Mouse (Mus musculus): ENCODE measurements at regions not wholly inside any gene's neighbourhood (a gene's known extent, or its start where the extent isn't known, plus 50 kb on each side); places are given as distances from the start of the nearest gene placed in this dataset.

DNA sequence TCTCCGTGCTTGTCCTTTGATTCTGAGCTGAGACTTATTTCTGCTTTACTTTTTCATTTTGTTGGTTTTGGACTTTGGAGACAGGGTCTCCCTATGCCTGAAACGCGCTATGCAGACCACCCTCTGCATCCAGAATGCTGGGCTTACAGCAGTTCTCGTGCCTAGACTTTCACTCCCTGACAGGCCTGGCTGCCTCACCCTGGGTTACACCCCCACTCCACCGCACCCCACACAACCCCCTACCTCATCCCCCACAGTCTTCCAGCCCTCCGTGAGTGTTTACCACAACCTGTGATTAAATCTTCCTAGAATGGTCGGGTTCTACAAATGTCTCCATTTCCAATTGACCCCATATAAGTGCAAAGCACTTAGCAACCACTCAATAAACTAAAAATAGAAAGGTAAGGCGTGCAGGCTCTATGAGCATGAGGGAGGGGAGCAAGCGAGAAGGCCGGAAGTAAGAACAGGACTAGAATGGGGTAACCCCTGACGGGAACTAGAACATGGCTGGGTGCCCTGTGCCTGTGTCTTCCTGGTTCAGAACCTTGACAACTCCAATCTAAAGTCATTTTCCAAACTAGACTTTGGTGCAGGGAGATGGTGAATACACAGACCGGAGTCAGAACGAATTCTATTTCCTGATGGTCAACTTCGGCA is 131.2 kb upstream of the Lef1 start:
- no peak for DNase-seq (ENCODE audit: low spot score in 2 of 2)

DNA sequence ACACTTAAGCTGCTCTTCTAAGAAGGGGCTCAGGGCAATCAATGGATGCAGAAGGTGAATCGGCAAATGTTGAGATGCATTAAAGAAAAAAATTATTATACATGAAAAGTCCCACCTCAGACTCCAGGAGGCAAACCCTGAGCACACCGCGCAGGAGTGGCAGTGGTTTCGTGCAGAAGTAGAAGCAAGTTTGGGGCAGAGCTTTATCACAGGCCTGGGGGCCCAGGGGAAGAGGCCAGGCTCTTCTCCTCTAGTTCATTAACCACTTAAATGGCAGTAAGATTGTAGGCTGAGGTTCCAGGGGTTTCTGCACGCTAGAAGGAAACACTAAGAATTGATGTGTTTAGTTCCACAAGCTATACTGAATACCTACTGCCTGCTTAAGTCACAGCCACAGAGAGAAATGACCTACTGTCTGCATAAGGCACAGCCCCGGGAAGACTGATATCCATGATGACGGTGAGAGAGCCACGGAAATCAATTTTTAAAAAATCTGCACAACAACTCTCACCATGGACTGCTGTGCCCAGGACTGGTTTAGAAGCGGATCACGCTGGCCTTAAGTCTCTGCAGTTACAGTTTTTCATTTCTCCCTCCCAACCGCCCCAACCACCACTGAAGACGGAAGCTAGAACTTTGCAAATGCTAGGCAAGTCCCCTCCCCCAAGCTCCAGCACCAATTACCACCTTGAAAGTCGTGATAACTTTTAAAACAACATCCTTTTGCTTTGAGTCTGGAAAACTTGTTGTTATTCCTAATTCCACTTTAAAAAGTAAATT is 132.2 kb upstream of the Lef1 start:
- DNase-seq (ENCODE audit: low spot score in 2 of 2), result no peak

DNA sequence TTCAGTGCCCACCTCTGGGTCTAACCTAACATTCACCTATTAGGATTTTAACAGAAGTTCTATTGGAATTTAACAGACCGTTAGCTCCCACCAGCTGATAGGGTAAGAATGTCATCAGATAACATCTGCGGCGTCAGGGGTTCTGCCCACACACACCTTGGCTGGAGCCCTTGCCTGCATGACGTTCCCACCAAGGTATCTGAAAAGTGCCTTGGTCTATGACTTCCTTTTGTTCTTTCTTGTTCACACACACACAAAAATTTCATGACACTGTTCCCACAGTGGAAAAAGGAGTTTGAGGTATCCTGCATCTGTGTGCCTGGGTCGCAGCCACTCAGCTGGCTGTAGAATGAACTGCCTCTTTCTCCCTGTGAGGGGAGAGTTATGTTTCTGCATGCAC is 134.1 kb upstream of the Lef1 start:
- DNase-seq (ENCODE audit: low spot score in 2 of 2), result no peak

- no peak for DNase-seq (ENCODE audit: low spot score in 2 of 2)
These were observed 135.0 kb upstream of the Lef1 start for GRCm38 (mm10) chr3:130975291-130975690.

DNA sequence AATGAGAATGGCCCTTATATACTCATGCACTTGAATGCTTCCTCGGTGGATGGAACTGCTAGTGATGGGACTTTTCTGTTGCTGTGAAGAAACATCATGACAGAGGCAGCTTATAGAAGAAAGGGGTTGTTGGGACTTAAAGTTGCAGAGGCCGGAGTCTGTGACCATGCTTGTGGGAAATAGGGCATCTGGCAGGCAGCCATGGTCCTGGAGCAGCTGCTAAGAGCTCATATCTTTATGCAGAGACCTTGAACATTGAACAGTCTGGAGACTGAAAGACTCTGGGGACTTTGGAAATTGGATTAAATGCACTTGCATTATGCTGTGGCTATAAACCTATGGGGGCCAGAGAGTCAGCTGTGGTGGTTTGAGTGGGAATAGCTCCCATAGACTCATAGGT is 138.1 kb upstream of the Lef1 start:
- DNase-seq (ENCODE audit: low spot score in 2 of 2), result no peak

GRCm38 (mm10) chr3:130965275-130965674 is 145.0 kb upstream of the Lef1 start:
- no peak for DNase-seq (ENCODE audit: low spot score in 2 of 2)

DNA sequence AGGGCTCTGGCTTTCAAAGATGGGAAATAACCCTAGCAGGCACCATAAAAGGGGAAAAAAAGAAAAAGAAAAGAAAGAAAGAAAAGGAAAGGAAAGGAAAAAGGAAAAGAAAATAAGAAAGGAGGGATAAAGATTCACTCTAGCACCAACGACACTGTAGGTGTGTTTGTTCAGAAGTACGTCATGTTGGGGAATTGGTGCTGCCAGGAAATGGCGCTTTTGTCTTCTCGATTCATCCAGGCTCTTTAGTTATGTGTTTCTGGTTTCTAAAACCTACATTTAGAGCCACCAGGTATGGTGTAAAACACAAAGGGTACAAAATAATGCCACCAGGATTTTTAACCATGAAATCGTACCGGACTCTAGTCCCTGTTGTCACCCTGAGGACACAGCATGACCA is 146.2 kb upstream of the Lef1 start:
- no peak for DNase-seq (ENCODE audit: low spot score in 2 of 2)

DNA sequence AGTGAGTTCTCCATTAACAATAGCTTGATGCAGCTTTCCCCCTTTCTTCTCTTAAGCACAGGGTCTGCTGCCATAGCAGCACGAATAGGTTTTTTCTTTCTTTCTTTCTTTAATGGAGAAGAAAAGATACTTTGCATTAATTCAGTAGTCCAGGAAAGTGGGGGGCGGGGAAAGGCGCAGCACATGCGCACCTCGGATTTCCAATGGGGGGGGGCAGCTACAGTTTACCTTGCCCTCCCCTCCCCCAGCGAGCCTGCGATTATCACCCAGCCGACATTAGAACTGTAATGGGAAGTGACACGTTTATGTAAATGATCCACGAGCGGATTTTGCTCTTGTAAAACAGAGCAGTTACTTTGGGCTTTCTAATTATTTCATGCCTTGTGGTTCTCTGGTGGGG is 146.6 kb upstream of the Lef1 start:
- DNase-seq (ENCODE audit: low spot score in 2 of 2), result no peak

DNA sequence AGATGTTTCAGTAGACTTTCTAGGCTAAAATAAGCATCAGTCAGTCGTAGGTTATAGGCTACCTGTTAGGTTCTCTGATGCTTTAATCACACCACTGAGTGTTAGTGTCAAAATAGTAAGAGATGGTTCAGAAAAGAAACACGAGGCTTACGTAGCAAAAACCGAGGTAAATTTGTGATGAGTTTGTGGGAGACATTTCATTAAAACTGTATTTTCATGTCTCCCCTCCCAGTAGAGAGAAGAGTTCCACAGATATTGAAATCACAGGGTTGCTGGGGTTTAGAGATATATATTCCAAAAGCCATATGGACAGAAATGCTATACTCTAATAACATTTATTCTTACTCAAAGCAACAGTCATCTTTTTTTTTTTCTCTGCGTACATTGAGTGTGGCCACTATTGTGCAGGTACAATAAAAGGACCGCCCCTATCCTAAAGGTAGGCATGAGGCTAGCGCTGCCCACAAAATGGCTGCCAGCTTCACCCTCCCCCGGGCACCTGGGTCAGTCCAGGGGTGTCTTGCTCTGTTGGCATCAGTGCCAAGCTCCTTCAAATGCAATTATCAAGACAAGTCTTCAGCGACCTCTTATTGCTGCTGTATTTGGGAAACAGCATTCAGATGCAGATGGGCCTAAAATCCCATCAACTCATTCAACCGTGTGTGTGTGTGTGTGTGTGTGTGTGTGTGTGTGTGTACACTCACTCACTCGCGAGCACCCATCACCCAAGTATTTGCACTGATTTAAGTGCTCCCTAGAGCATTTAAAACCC is 147.4 kb upstream of the Lef1 start:
- DNase-seq (ENCODE audit: low spot score in 2 of 2), result no peak

GRCm38 (mm10) chr3:130962151-130962633 is 148.1 kb upstream of the Lef1 start:
- DNase-seq (ENCODE audit: low spot score in 2 of 2), result no peak

DNA sequence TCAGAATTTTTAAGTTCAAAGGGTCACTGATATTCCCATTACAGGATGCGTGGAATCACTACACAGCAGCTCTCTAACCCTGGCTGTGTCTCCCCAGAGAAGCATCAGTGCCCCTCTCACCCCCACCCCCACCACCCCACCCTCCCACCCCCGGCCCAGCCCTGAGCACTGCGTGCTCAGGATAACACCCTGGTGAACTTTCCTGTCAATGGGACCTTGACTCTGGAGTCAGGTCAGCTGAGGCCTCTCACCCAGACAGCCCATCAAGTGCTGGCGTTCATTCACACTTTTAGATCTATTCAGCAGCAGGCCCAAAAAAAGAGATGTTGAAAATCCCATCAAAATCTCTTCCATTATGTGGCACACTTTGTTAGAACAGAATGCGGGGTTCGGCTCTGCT is 148.6 kb upstream of the Lef1 start:
- no peak for DNase-seq (ENCODE audit: low spot score in 2 of 2)

- DNase-seq (ENCODE audit: low spot score in 2 of 2), result no peak
These were observed 154.3 kb upstream of the Lef1 start for GRCm38 (mm10) chr3:130955958-130956357.

DNA sequence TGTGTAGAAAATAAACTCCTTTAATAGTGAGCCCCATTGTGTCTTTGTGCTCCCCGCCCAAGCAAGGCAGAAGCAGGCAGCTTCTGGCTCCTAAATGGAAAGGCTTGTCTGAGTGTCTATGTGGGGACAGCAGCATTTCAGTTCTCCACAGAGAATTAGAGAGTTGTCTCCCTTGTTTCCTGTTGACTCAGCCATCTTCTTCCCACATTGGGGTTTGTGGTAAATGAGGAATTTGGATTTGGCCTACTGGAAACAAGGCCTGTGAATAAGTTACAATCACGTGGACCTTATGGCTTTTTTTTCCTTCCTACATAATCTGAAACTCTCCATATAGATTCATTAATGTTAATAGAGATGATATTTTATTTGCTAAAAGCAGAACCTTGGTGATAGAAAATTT is 158.9 kb upstream of the Lef1 start:
- no peak for DNase-seq (ENCODE audit: low spot score in 2 of 2)

GRCm38 (mm10) chr3:130950872-130951271 is 159.4 kb upstream of the Lef1 start:
- DNase-seq (ENCODE audit: low spot score in 2 of 2), result no peak

- no peak for DNase-seq (ENCODE audit: low spot score in 2 of 2)
These were observed 162.4 kb upstream of the Lef1 start for GRCm38 (mm10) chr3:130947880-130948279.

DNA sequence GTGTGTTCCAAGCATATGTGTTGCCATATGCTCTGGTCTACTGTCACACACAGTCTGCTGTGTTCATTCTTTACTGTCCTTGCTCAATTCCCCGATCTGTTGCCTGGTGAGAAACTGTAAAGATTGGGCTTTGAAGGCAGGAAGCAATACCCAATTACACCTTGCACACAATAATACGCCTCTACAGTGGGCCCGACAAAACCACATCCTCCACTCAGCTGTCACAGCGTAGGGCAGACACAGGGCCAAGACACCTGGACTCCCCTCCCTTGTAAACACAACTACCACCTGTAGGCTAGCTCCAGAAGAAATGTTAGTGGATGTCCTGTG is 163.0 kb upstream of the Lef1 start:
- no peak for DNase-seq (ENCODE audit: low spot score in 2 of 2)

DNA sequence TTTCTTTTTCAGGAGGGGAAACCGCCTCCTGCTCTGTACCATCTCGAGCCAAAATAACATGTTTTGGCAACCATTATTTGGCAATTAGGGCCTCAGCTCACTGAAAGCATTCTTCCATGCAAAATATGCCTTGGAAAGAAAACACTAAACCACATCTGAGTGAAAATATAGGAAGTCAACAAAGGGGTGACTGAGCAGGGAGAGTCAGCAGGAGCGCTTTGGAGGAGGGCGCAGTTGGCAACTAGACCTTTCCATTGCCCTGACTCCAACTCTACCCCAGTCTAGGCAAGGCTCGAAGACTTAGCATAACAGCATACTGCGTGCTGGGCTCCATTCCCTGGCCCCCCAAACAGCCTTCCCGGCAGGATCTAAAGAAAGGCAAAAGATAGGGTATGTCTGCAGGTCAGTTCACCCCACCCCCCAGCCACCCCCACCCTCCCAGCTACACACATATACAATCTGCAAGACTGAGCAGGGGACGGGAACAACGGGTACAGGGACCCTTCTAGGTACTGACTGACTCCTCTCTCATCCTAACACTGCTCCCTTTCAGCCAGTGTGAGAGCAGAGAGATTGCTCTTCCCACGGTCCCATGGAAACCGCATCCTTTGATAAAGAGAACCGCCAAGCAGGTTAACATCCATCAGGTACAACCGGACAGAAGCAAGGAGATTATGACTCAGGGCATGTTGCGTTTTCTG is 163.5 kb upstream of the Lef1 start:
- no peak for DNase-seq (ENCODE audit: low spot score in 2 of 2)

DNA sequence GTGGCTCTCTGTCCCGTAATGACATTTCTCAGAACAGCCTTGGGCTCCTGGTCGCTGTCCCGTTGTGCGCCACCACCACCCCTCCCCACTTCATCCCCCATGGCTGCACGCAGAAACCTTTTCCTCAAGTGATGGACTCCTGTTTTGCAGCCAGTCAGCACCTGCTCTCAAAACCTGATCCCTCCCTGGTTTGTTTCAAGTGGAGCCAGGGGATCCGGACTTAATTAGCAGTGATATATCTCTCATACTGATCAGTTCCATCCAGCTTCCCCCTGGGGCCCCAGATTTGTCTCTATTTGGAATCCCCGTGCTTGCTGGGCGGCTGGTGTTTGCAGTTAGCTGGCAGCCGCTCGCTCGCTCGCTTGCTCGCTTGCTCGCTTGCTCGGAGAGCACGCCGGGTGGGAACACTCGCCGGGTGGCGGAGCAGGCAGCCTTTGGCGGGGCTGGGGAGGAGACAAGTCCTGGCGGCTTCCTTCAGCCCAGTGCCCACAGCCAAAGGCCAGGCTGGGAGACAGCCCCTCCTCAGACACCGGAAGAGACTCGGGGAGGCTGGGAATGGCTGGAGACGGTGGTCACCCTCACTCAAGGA is 164.3 kb upstream of the Lef1 start:
- no peak for DNase-seq (ENCODE audit: low spot score in 2 of 2)

DNA sequence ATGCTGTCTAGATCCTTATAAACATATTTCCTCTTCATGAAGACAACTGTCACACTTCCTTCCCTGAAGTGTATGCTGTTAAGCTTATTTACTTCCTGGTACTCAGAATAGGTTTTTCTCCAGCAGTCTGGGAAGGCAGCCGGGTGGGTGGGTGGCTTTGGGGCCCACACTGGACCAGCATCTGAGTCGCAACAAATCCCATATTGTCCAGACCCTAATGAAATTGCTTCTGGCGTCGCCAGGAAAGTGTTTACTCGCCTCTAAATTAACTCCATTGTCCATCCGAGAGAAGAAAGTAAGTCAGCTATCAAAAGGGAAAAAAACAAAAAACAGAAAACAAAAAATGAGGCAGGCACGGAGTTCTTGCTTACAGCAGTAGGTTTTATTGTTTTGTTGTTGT is 164.9 kb upstream of the Lef1 start:
- no peak for DNase-seq (ENCODE audit: low spot score in 2 of 2)

DNA sequence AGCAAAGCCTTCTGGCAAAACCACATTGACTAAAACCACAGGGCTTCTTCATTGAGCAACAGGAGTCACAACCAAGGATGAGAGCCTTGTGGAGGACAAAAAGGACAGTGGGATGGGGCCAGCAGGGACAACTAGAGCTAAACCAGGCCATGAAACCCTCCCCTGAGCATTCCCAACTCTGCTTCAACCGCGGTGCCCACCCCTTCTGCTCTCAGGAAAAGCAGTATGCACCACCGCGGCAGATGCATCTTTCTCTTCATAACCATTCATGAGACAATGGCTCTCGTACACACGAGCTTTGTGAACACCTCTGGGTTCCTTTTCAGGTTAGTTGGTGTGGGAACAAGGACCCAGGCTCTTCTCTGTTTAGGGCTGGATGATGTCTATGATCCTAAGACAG is 166.0 kb upstream of the Lef1 start:
- DNase-seq (ENCODE audit: low spot score in 2 of 2), result no peak

- DNase-seq (ENCODE audit: low spot score in 2 of 2), result no peak
These were observed 167.2 kb upstream of the Lef1 start for GRCm38 (mm10) chr3:130942947-130943630.
